Mouse (Mus musculus): ENCODE measurements around the gene Artn. TPM values are rescaled to one million over a fixed set of nuclear protein-coding genes. Genes with fewer than 3 reads are reported as not detected.
A peak's percentile ranks its signal among the peaks of the same experiment; 100 is the strongest.

Gene Artn
- total RNA-seq (2022), result under 1 TPM; 0.24 to 0.54 (median 0.38) TPM

DNA sequence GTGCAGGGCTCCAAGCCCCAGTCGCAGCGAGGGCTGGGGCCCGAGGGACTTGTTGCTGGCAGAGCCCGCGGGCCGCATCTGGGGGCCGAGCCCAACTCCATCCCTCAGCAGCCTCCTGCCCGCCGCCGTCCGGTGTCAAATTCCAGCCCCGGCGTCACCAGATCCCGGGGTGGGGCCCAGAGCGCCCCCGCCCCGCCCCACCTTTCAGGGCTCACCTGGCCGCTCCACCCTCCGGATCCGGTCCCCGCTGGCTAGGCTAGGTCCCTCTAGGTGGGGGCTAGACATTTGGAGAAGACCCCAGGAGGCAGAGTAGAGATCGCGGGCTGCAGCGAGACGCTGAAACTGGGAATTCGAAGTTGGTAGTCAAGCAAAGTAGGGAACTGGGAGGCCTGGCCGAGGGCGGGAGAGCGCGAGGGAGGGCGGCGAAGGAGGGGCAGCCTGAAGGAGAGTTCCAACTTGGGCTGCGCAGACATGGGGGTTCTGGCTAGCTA, at the start of gene Artn:
Gene Artn (minus strand): TSS at position 373 of the 491 bp plus-strand sequence.
- no peak for DNase-seq

- no peak for DNase-seq
Observed at GRCm38 (mm10) chr4:117979181-117979580, 49.6 kb upstream of the Artn start.

GRCm38 (mm10) chr4:117978282-117978681, 48.7 kb upstream of the Artn start:
- no peak for DNase-seq

GRCm38 (mm10) chr4:117977841-117978240, 48.3 kb upstream of the Artn start:
- no peak for DNase-seq

DNA sequence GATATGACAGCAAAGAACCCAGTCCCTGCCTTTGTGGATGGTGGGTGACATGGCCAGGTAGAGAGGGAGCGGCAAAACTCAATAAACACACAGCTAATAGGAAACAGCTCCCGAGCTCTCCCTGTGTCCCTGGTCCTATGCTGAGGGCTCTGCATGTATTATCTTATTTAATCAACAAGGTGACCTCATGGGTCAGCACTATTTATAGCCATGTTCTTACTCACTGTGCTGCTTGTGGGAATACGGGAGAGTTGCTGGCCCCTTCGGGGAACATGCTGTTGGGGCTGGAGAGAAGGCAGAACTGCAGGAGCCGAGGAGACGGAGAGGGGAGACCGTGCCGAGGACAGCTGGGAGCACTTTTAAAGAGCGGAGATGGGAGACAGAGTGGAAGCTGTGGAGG, 47.8 kb upstream of the Artn start:
- no peak for DNase-seq

GRCm38 (mm10) chr4:117975820-117976219, 46.3 kb upstream of the Artn start:
- DNase-seq, result no peak

GRCm38 (mm10) chr4:117974719-117975118, 45.2 kb upstream of the Artn start:
- no peak for DNase-seq

DNA sequence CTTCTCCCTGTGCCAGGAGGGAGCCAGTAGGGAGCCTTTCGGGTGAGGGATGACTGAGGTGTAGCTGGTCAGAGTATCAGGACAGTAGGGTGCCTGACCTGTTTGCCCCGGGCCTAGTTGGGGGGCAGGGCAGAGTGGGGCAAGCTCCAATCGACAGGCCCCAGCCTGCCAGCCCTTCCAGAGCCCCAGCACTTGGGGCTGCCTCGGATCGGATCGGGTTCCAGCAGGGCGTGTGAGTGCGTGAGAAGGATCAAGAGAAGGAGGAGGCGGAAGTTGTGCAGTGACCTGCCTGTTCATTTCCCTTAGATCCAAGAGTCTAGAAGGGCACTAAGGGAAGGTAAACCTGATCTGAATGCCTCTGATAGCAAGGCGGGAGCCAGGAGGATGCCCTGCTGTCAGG, 43.4 kb upstream of the Artn start:
- DNase-seq, result no peak

- no peak for DNase-seq
Observed at GRCm38 (mm10) chr4:117964346-117965025, 34.9 kb upstream of the Artn start.

GRCm38 (mm10) chr4:117957492-117957891, 27.9 kb upstream of the Artn start:
- no peak for DNase-seq

- DNase-seq, result no peak
Observed at GRCm38 (mm10) chr4:117947493-117947892, 17.9 kb upstream of the Artn start.

GRCm38 (mm10) chr4:117946639-117947305, 17.2 kb upstream of the Artn start:
- peak; percentile 43 for DNase-seq

GRCm38 (mm10) chr4:117943317-117943716, 13.8 kb upstream of the Artn start:
- no peak for DNase-seq

DNA sequence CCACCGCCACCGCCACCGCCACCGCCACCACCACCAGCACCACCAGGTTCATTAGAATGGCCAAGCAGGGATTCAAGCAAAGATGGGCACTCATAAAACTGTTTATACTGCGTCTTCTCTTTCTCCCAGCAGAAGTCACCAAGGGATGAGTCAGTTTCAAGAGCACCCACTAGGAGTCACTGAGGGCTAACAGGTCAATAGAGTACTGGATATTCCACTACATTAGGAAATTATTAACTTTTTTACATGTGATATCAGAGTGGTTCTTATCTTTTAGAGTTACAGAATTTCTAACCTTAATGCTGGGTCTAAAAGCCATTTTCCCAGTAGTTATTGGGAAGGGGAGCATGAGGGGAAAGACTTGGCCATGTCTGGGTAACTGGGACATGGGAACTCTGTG, 7.4 kb upstream of the Artn start:
- no peak for DNase-seq

DNA sequence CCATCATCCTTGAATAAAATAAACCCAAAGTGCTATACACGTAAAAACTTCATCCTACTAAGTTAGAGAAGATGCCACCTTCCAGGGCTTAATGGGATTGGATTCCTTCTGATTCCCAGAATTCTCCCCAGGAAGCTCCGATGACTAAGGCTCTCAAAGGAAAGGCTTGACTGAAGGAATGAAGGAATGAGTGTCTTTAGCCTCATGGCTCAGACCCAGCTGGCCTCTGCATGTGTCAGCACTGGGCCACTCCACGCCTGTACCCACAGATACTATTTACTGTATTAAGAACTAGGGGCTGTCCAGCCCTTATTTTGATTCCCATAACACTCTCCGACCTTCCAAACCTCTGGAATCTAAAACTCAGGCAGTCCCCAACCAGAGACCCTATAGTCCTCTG, 4.5 kb upstream of the Artn start:
- DNase-seq, result no peak

DNA sequence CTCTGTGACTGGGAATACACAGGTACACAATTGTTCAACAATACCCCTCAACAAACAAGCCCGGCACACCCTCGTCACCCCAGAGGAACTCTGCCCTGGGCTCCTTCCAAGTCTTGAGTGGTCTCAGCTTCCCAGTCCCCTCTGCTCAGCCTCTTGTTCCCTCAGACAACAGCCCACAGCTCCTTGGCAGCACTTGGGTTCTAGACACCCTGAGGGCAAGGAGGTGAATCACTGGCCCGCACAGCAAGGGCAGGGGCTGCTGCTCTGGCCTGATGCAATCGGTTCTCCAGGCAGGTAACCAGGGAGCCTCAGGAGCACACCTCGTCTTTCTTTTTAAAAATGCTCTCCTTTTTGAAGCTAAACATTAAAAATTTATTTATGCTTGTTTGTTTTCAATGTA, 3.7 kb upstream of the Artn start:
- no peak for DNase-seq

DNA sequence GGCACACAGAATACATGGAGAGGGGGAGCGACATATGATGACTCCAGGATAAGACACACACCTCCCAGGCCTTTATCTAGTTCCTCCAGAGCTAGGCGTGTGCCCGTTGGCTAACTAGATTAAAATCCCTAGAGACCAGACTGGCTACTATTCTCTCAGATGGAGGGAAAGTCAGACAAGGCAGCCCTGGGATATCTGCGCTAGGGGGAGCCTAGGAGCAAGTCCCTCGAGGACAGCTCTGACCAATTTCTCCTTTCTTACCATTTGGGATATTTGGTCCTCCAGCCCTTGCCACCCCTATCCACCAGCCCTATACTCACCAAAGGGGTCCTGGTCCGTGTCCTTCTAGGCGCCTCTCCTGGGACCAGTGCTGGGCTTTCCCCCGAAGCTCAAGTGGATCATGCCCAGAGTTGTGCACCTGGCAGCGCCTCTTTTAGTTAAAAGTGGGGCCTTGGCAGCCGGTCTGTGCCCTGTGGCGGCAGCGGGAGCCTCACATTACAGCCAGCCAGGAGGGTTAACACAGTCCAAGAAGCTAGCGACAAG, 793 bp downstream of the Artn start:
- peak; percentile 40 for DNase-seq

- DNase-seq, result no peak
Observed at GRCm38 (mm10) chr4:117928234-117928633, 1.3 kb downstream of the Artn start.

DNA sequence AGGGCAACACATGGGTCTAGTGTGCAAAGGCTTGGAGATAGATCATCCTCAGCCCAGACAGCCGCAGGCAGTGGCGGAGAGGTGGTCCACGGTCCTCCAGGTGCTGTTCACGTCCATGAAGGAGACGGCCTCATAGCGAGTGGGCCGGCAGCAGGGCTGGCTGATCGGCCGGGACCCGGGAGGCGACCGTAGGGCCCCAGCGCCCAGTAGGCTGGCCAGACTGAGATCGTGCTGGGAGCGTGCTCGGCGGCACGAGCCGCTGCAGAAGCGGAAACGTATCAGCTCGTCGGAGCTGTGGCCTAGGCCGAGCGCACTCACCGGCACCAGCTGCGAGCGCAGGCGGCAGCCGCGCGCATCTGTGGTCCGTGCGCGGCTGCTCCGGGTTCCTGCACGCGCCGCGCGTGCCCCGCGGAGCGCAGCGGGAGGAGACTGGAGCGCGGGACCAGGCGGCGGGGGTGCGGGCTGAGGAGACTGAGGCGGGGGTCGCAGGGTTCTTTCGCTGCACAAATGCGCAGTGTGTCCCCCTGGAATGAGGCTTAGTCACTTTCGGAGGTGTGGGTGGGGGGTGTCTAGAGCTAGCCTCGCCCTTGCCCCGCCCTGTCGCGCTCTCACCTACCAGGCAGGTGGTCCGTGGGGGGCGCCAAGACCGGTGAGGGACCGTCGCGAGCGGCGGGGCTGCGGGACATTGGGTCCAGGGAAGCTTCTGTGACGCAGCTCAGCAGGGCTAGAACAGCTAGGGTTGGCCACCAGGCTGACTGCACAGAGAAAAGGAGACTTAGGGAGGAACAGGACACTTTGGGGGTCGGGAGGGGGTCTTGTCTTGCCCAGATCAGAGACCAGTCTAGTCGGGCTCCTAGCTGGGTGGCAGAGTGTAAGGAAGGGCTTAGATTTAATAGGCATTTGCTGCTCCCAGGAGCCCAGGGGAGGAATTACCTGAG, 2.7 kb downstream of the Artn start:
- DNase-seq, result no peak

DNA sequence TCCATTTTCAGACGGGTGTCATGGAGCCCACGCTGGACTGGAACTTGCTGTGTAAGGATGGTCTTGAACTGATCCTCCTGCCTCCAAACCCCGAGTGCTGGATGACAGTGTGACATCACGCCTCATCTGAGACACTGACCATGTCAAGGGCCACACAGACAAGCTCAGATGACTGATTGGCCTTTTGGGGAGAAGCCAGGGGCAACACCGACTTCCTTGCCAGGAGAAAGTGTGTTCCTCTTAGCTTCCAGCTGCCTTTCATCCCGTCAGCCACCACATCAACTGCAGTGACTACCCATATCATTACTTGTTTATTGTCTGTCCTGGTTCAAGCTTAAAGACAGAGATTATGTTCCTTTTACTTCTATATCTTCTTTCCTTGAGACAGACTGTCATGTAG, 4.6 kb downstream of the Artn start:
- DNase-seq, result no peak

GRCm38 (mm10) chr4:117923450-117923849, 6.1 kb downstream of the Artn start:
- DNase-seq, result no peak

GRCm38 (mm10) chr4:117921358-117921757, 8.2 kb downstream of the Artn start:
- no peak for DNase-seq

DNA sequence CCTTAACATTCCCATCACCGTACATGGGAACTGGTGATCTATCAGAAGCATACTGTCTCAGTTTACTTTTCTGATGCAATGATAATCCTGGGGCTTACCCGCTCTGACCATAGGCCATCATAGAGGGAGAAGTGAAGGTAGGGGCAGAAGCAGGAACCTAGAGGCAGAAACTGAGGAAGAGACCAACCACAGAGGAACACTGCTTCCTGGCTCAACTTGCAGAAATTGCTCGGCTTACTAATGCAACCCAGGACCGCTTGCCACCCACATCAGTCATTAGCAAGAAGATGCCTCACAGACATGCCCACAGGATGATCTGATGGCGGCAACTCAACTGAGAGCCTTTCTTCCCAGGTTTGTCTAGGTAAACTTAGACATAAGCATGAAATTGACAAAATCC, 10.8 kb downstream of the Artn start:
- DNase-seq, result no peak
